Mouse (Mus musculus) monocyte, adult 2 months (primary cell): ENCODE measurements at regions not wholly inside any gene's neighbourhood (a gene's known extent, or its start where the extent isn't known, plus 50 kb on each side); places are given as distances from the start of the nearest gene placed in this dataset.
"Not testable (repeated sequence)": the region's sequence is repeated elsewhere in the genome, so short reads cannot be mapped to it uniquely, and the experiment has no call there.

Source experiments
- DNase-seq, 2 experiments: peaks; one replicate each; pipeline ENCODE4 v3.0.0; 2022; ENCODE audit warnings: low spot score in 2 of 2, low read depth in 1 of 2

- DNase-seq = no peak
Measured at GRCm38 (mm10) chr17:35758769-35759168, 54.3 kb upstream of the Ddr1 start.

- DNase-seq = no peak
Measured at GRCm38 (mm10) chr17:35759740-35760139, 55.3 kb upstream of the Ddr1 start.

- peak in 1 of 2 experiments; percentile 25 for DNase-seq
Measured at GRCm38 (mm10) chr17:35762614-35763013, 58.2 kb upstream of the Ddr1 start.

- no peak for DNase-seq
Measured at GRCm38 (mm10) chr17:35763101-35763500, 58.4 kb upstream of the Ier3 start.

GRCm38 (mm10) chr17:35763866-35764265, 57.6 kb upstream of the Ier3 start:
- DNase-seq = peak in 1 of 2 experiments; percentile 34

- DNase-seq = no peak
Measured at GRCm38 (mm10) chr17:35766406-35766805, 55.1 kb upstream of the Ier3 start.

GRCm38 (mm10) chr17:35769175-35769960, 52.1 kb upstream of the Ier3 start:
- no peak for DNase-seq

- not testable (repeated sequence) for DNase-seq
Measured at GRCm38 (mm10) chr17:35769961-35770276, 51.6 kb upstream of the Ier3 start.

- no peak for DNase-seq
Measured at GRCm38 (mm10) chr17:35770599-35770998, 50.9 kb upstream of the Ier3 start.

GRCm38 (mm10) chr17:35771656-35772405, 49.7 kb upstream of the Ier3 start:
- no peak for DNase-seq
